Mouse (Mus musculus) brown adipose tissue, adult 24 weeks (tissue): ENCODE measurements around the gene Prkacb. TPM values are rescaled to one million over a fixed set of nuclear protein-coding genes. Genes with fewer than 3 reads are reported as not detected.
"Not testable (repeated sequence)": the region's sequence is repeated elsewhere in the genome, so short reads cannot be mapped to it uniquely, and the experiment has no call there.

ENCODE experiments used
- H3K27ac ChIP-seq: fragments of 200-500 bp; replicated peaks from 2 replicates; pipeline ENCODE4 v1.5.1; 2012; ENCODE audit warnings: low read depth, mild to moderate bottlenecking, low read length
- H3K4me1 ChIP-seq: fragments of 200-500 bp; 2 replicates; pipeline ENCODE4 v1.6.1; 2012; ENCODE audit warnings: low read length, mixed read lengths; ENCODE audit not compliant: control insufficient read depth, insufficient read depth, insufficient read length
- H3K4me3 ChIP-seq: fragments of 200-500 bp; 2 replicates; pipeline ENCODE4 v1.5.1; 2012; ENCODE audit warnings: low read depth, mild to moderate bottlenecking, low read length, moderate library complexity; ENCODE audit not compliant: insufficient read depth
- polyA plus RNA-seq: library from polyadenylated mRNA; stranded (reverse); fragments of >200 nt; gene quantifications from 2 replicates; pipeline ENCODE4 v1.2.4, GENCODE M21; 2012; ENCODE audit not compliant: missing spikeins, insufficient read depth, insufficient read length

Prkacb gene
- polyA plus RNA-seq, 1 experiment = 32.9 TPM

DNA sequence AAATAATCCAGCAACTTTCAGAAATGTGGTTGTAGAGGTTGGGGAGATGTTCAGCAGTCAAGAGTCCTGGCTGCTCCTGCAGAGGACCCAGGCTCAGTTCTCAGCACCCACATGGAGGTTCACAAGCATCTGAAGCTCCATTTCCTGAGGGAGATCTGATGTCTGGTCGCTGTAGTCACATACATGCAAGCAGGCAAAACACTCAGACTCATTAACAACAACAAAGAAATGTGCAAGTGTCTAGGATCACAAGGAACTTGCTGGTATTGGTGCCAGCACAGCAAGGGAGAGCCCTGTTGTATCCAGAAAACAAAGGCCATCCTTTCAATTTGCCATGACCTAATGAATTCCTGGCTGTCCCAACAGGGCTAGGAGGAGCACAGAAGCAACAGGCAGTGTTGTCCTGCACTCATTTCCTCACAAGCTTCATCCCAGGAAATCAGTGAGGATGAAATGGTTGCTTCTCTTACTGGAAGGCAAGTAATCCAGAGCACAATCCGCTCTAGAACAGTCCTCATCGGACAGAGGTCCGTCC lies 46.7 kb downstream of the Prkacb start:
- H3K4me3 ChIP-seq = no peak overlapping the region
- no peaks in the 10 kb centered on the region for H3K4me1 ChIP-seq
- no peak overlapping the region for H3K27ac ChIP-seq

DNA sequence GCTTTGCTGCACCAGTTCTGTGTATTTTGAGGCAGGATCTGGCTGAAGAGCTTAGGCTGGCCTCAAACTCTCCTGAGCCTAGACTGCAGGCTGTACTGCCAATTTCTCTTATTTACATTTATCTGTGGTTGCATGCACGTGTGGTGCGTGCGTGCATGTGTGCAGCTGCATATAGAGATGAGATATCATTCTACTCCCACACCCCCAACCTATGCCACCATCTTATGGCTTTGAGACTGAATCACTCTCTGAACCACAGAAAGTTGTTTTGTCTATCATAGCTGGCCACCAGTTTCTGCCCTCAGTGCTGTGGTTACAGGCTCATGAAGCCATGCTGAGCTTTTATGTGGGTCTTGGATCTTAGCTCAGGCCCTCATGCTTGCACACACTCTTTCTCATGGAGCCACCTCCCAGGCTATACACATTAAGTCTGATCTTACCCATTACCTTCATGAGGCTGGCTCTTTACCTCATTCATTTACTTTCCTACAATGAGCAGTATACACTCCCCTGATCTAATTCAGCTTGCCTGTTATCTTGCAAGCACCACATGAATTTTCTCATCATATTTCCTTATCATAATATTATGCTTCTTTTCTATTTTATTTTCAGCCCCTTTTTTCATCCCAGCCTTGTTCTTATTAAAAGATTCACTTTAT lies 47.8 kb downstream of the Prkacb start:
- H3K4me1 ChIP-seq = no peaks in the 10 kb centered on the region

DNA sequence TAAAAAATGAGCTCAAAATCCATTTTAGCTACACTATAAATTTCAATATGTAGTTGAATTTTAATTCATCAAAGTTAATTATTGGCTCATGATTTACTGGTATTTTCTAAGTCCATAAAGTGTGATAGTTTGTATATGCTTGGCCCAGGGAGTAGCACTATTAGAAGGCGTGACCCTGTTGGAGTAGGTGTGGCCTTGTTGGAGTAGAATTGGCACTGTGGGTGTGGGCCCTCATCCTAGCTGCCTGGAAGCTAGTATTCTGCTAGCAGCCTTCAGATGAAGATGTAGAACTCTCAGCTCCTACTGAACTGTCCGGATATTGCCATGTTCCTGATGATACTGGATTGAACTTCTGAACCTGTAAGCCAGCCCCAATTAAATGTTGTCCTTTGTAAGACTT lies 49.7 kb downstream of the Prkacb start:
- not testable (repeated sequence) for H3K4me1 ChIP-seq, H3K27ac ChIP-seq, H3K4me3 ChIP-seq

More for the DNA sequence above, 47.8 kb downstream of the Prkacb start:
- H3K4me3 ChIP-seq = no peak overlapping the region
- H3K27ac ChIP-seq = no peak overlapping the region

DNA sequence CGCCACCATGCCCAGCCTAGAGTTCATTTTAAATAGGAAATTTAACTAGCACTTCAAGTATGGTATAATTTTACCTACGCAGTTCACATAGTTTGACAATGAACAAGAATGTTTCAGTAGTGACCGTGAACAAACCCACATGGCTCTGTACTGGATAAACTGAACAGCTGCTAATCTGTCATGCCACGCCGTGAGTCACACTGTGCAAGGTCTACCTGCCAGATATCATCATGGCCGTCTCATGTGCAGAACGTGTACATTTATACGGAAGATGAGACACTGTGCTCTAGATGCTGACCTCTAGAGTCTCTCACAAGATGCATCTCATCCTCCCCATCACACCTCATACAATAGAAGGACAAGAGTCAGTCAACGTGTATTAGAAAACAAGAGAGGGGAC lies 51.5 kb downstream of the Prkacb start:
- Histone ChIP-seq H3K27ac (no peak overlapping the region), H3K4me1 (no peaks in the 10 kb centered on the region), H3K4me3 (no peak overlapping the region)

DNA sequence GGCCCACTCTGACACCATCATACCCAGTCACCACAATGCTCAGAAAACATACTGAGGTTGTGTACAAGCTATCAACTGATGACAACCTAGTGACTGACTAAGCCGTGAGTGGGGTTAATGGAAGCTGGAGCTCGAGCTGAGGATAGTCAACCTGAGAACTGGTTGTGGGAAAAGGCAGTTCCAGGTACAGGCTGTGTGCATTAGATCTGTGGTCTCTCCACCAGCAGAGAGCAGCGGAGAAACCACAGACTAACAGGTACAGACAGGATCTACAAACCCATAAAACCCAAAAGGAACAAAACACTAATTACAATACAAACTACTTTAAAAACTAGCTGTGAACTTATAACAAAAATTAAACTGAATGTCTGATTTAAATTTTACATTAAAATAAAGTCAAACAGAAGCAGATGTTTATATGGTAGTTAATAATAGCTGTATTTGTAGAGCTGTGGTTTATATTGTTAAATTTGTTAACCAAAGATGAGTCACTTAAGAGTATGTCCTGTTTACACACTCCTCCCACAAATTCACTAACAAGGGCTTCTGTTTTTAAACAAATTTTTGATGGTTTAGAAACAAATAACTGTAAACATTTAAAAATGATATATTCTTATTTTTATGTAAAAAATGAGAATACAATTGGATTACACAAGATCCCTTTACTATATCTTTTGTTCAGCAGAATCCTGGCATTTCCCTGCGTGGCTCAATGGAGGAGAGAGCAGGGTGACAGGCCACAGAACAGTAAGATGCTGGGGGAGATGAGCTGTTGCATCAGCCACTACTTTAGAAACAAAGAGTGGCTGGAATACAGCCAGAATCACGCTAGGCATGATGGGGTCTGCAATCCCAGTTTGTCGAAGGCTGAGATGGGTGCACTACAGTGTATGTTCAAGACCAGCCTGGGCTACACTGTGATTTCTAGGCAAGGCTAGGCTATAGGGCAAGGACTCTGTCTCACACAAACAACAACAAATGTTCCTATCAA lies 54.5 kb downstream of the Prkacb start:
- H3K27ac ChIP-seq = no peak overlapping the region
- no peaks in the 10 kb centered on the region for H3K4me1 ChIP-seq
- H3K4me3 ChIP-seq = no peak overlapping the region

DNA sequence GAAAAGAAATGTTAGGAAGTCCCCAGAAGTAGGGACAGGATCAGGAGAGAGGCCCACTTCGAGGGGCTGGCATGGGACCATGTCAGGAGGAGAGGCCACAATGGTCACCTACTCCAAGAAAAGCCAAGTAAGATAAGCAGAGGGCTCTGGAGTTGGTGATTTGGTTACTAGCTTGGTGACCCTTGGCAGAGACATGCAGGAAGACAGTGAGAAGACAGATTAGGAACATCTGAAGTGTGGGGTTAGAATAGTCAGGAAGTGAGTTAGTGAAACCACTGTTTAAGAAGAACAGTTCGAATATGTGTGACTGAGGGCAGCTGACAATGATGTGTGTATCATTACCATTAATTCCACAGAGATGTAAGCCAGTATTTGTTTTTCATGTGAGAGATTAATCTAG lies 58.5 kb downstream of the Prkacb start:
- Histone ChIP-seq H3K4me1 (no peaks in the 10 kb centered on the region), H3K27ac (no peak overlapping the region), H3K4me3 (no peak overlapping the region)

DNA sequence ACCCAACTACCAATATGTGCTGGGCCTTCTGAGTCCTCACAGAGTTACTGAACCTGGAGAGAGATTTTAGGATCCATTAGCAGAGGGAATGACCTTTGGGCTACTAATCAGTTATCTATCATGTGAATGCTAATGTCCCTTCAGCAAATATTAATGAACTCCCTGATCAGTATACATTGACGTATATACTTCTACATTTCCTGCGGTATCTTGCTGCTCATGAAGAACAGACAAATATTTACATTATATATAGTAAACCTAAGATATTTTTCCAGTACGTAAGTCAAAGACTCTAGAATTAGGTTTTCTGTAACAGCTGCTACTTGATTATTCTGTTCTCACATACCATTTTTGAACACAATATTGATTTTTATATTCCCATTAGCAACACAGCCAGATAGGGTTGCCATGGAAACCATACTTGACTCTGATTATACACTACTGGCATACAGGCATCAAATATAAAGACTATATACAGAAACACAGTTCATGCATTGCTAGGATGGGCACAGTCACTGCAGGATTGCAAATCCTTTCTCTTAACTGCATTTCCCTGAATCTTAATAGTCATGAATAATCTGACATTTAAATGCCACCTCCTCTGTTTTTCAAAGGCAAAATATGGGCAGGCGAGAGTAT lies 71.1 kb downstream of the Prkacb start:
- H3K27ac ChIP-seq = no peak overlapping the region
- no peak overlapping the region for H3K4me3 ChIP-seq
- no peaks in the 10 kb centered on the region for H3K4me1 ChIP-seq

DNA sequence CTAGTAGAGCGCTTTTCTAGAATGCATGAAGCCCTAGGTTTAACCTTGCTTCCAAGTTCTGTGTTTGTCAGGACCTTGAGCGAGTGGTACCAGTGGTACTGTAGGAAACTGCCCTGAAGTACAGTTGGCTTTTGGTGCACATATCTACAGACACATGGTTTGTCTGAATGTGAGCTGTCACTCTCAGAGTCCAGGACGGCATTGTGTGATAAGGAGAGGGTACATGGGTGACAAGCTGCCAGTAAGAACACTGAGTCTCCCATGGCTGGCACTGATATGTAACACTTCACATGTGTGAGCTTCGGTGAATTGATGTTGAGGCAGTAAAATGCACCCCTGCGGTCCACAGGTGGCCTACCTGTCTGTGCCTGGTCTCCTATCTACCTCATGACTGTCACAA lies 71.6 kb downstream of the Prkacb start:
- H3K4me3 ChIP-seq = no peak overlapping the region

DNA sequence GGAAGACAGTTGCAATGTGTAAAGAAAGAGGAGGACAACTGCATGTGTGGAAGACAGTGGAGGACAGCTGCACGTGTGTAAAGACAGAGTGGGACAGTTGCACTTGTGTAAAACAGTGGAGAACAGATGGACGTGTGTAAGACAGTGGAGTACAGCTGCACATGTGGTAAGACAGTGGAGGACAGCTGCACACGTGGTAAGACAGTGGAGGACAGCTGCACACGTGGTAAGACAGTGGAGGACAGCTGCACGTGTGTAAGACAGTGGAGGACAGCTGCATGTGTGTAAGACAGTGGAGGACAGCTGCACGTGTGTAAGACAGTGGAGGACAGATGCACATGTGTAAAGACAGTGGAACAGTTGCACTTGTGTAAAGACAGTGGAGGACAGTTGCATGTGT lies 76.6 kb downstream of the Prkacb start:
- H3K4me3 ChIP-seq, H3K4me1 ChIP-seq, H3K27ac ChIP-seq: not testable (repeated sequence)

More for the DNA sequence above, 71.6 kb downstream of the Prkacb start:
- no peak overlapping the region for H3K27ac ChIP-seq
- H3K4me1 ChIP-seq = no peaks in the 10 kb centered on the region

DNA sequence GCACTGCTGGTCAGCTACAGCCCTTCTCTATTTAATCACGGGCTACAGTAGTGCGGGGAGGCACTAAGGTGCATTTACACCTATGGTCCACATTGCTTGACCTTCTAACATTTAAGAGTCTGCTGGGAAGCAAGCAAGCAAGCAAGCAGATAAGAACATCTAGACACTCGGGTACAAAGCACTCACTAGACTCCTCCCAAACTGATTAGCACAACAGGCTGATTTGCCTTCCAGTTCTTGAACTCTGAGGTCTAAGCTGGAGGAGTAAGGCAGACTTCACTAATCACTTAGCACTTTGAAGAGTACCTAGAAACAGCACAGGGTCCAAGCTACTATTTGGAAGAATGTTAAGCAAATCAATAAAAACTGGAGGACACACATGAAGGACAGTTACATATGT lies 77.1 kb downstream of the Prkacb start:
- Histone ChIP-seq H3K4me1 (no peaks in the 10 kb centered on the region), H3K4me3 (no peak overlapping the region), H3K27ac (no peak overlapping the region)

DNA sequence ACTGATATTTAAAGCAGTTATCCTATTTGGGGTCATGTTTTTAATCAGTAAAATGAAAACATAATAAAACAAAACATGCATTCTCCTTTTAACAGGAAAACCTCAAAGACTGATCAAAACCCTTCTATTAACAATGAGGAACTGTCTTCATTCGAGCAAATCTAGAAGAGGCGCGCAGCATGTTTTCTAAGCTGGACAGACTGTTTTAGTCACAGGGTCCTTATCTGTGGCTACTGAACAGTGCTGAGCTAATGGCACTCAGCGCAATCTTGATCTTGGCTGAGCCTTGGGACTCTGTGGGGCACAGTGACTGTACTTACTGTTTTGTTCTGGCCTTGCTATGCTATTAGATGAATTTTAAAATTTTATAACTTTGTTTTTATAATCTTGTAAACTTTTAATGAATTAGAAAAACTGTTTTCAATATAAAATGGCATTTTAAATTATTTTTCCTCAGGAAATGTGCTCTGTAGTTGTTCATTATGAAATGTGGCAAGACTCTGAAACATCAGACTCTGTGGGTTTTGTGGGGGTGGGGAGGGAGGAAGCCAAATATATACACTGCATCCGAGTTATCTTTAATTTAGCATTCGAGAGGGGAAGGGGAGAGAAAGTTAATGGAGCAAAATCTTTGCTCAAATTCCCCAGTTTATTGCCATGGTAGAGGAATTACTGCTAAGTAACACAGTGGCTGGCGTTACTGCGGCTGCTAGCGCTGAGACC lies 77.7 kb downstream of the Prkacb start:
- Histone ChIP-seq H3K27ac (no peak overlapping the region), H3K4me3 (no peak overlapping the region), H3K4me1 (no peaks in the 10 kb centered on the region)

DNA sequence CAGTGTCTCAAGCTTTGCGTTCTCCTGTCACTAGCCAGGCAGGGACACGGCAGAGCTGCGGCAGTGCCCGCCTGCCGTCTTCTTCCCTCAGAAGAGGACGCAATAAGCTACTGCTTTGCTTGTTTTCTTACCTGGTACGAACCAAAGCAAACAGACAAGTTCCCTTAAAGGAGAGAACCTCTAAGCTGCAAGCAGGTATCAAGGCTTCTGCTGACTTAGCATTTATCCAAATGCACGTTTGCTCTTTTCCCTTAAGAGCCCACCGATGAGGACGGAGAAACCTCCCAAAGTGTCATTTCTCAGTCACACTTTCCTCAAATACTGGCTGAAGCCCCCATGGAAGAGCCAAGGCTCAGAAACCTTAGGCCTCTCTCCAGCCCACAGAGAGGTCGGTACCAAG lies 81.3 kb downstream of the Prkacb start:
- H3K27ac ChIP-seq = no peak overlapping the region
- no peak overlapping the region for H3K4me3 ChIP-seq
- H3K4me1 ChIP-seq = no peaks in the 10 kb centered on the region

DNA sequence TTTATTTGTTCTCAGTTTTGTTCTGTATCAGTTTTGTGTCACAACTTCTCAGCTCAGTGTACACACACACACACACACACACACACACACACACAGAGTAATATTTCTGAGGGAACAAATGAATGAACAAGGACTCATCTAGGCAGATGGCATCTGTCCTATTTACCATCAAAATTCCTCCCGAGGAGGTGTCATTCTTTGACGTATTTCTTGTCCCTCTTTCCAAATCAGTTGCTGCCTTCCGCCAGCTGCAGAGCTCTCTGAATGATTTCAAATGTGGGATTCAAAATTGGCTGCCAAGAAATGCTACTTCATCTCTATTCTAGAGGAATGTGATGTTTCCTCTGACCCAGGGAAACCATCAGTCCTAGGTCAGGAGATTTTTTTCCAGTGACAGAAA lies 89.8 kb downstream of the Prkacb start:
- no peaks in the 10 kb centered on the region for H3K4me1 ChIP-seq
- no peak overlapping the region for H3K27ac ChIP-seq
- H3K4me3 ChIP-seq = no peak overlapping the region

DNA sequence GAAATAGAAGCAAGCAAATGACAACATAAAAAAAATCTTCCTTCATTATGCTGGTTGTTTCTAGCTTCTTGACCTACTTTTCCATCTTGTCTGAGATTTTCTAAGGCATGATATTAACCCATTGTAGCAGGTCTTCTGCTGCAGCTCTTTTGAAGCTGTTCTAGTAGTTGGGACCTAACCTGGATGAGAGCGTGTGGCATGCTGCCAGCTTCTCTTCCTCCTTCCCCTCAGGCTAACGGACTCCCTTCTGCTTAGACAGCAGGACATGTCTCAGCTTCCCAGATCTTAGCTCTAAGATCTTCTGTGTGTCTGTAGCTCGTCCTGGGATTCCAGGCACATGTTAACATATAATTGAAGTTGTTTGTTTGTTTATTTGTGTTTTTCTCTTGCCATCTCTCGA lies 93.1 kb downstream of the Prkacb start:
- Histone ChIP-seq H3K4me3 (no peak overlapping the region), H3K4me1 (no peaks in the 10 kb centered on the region), H3K27ac (no peak overlapping the region)

DNA sequence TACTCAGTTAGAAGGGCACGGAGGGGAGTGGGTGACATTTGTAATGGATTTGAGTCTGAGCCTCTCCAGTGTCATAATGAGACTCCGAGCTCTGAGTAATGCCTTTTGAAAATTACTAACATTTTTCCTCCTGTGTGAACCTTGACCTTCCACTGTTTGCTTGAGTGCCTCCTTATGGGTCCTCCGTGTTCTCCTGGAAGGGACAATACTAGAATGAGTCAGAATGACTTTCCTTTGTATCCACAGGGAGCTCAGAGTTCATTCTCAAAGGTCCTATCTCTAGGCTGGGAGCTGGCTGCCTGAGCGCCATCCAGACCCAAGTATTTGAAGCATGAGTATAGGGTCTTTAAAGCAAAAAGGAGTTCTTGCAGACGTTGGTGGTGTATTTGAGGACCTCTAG lies 94.5 kb downstream of the Prkacb start:
- H3K4me3 ChIP-seq = no peak overlapping the region
- H3K4me1 ChIP-seq = no peaks in the 10 kb centered on the region

More for the DNA sequence above, 94.5 kb downstream of the Prkacb start:
- H3K27ac ChIP-seq = no peak overlapping the region
